Mouse (Mus musculus) pancreas, adult 10 weeks (tissue): ENCODE results near the gene Slc25a21. TPM values are rescaled to one million over a fixed set of nuclear protein-coding genes. Genes with fewer than 3 reads are reported as not detected.

Source experiments
- polyA plus RNA-seq: library from polyadenylated mRNA; stranded (reverse); fragments of 350-450 nt; fragmentation: Illumina TruSeq; extraction: RNeasy Lipid Tissue Mini Kit (QIAGEN cat#74804); gene quantifications from one replicate; pipeline ENCODE4 v1.2.3, GENCODE M21; 2015; ENCODE audit warnings: low read depth, low replicate concordance; ENCODE audit not compliant: insufficient read depth

The Slc25a21 gene
- not detected for polyA plus RNA-seq

GRCm38 (mm10) chr12:57197363-57198026 lies at the start of gene Slc25a21:
Gene Slc25a21, minus strand, starts transcription at chr12:57197472.

GRCm38 (mm10) chr12:57230192-57230706 lies 33.0 kb upstream of the Slc25a21 start, which contains the start of the genes Prps1l3 and Mipol1:
Gene Prps1l3, plus strand, starts transcription at chr12:57230412.
Gene Mipol1, plus strand, starts transcription at chr12:57230427.

GRCm38 (mm10) chr12:56691427-56692079 lies 505.7 kb downstream of the Slc25a21 start, which contains the start of gene Pax9:
Gene Pax9, plus strand, starts transcription at chr12:56691767.

Other genes starting within 250 kb of the Slc25a21 start
- 4.7 TPM for gene Prps1l3, start 32.9 kb upstream of the Slc25a21 start, polyA plus RNA-seq
- 1.6 TPM for gene Mipol1, start 33.0 kb upstream of the Slc25a21 start, polyA plus RNA-seq